In genomic region chr2:155863301-155863867, GRCm38 (mm10) we compare ENCODE assay signal across 10 mouse cellular contexts. TPM values are rescaled to one million over a fixed set of nuclear protein-coding genes. Genes with fewer than 3 reads are reported as not detected.
DNase-seq lines count a peak whose midpoint lies in the region; ATAC-seq and TF ChIP-seq lines count a peak whose summit lies in the region.
"Had no signal": no experiment of that assay in that cellular context is flagged by ENCODE, and none has a peak within 500 bp of the region (broad histone marks: within the 10 kb centered on the region; RNA-seq: fewer than 3 reads in every experiment).

No protein-coding gene starts in this region.

- no peaks in the 10 kb centered on the region for H3K4me1 ChIP-seq in midbrain, embryonic 11.5 days (ENCODE audit: control insufficient read depth, insufficient read depth, low read length)
- no peaks in the 10 kb centered on the region for H3K4me1 ChIP-seq in midbrain, embryonic 10.5 days
- H3K4me1 ChIP-seq in hindbrain, embryonic 10.5 days (replicated peaks), result 0 out of 2 replicates have a peak, but pooled peaks cover 9% of the 10 kb centered on the region
- H3K4me1 ChIP-seq in limb, embryonic 14.5 days (ENCODE audit: control insufficient read depth, insufficient read depth, low read length), result peaks cover 18% of the 10 kb centered on the region
- H3K4me1 ChIP-seq: heart, embryonic 12.5 days had no signal

- ATAC-seq in midbrain, embryonic 11.5 days (ENCODE audit: low FRiP score), result peak; percentile 52; the same call in 1 of the 2 replicates
- peak; percentile 18; the same call in 1 of the 2 replicates for ATAC-seq in limb, embryonic 14.5 days (ENCODE audit: low FRiP score, low read depth)

- TF ChIP-seq POLR2A in limb, embryonic 14.5 days (IDR thresholded peaks at IDR 0.05; ENCODE audit: borderline replicate concordance, extremely low read depth, insufficient read depth, insufficient read length), result no peak

- no peaks in the 10 kb centered on the region for H3K27me3 ChIP-seq in midbrain, embryonic 11.5 days (ENCODE audit: control insufficient read depth, insufficient read depth, low read length)
- no peaks in the 10 kb centered on the region for H3K27me3 ChIP-seq in midbrain, embryonic 10.5 days (ENCODE audit: low read depth, poor library complexity, severe bottlenecking)
- H3K27me3 ChIP-seq in hindbrain, embryonic 10.5 days (ENCODE audit: insufficient read depth, poor library complexity, severe bottlenecking), result no peaks in the 10 kb centered on the region
- no peaks in the 10 kb centered on the region for H3K27me3 ChIP-seq in limb, embryonic 14.5 days (ENCODE audit: control insufficient read depth, insufficient read depth, low read length)
- H3K27me3 ChIP-seq: heart, embryonic 12.5 days had no signal

- 68% methylated on average over 11 of the region's 11 CpGs for WGBS in midbrain, embryonic 11.5 days
- 73% methylated on average over 11 of the region's 11 CpGs for WGBS in midbrain, embryonic 10.5 days
- WGBS in hindbrain, embryonic 10.5 days, result 71% methylated on average over 11 of the region's 11 CpGs
- WGBS in limb, embryonic 14.5 days, result 29% methylated on average over 11 of the region's 11 CpGs

- DNase-seq in midbrain, embryonic 11.5 days (ENCODE audit: low spot score, missing footprints), result no peak
- no peak for DNase-seq in midbrain, embryonic 10.5 days (ENCODE audit: low spot score)
- peak; percentile 10 for DNase-seq in hindbrain, embryonic 10.5 days (ENCODE audit: low spot score)
- DNase-seq in limb, embryonic 14.5 days (ENCODE audit: low spot score), result no peak
- DNase-seq in cerebellum, adult 9-10 months, result no peak
- no peak for DNase-seq in gastrocnemius, postnatal 10 days
- DNase-seq in heart, adult 18-20 months, result no peak

- no peak overlapping the region for H3K9ac ChIP-seq in midbrain, embryonic 11.5 days (ENCODE audit: low read length)
- no peak overlapping the region for H3K9ac ChIP-seq in limb, embryonic 14.5 days (ENCODE audit: low read depth, low read length, severe bottlenecking)
- H3K9ac ChIP-seq: heart, embryonic 12.5 days had no signal

- H3K9me3 ChIP-seq in midbrain, embryonic 11.5 days (ENCODE audit: control insufficient read depth, low read length), result no peaks in the 10 kb centered on the region
- H3K9me3 ChIP-seq in midbrain, embryonic 10.5 days (replicated peaks), result no peaks in the 10 kb centered on the region
- H3K9me3 ChIP-seq in hindbrain, embryonic 10.5 days, result no peaks in the 10 kb centered on the region
- no peaks in the 10 kb centered on the region for H3K9me3 ChIP-seq in limb, embryonic 14.5 days (ENCODE audit: control insufficient read depth, low read length)
- H3K9me3 ChIP-seq: heart, embryonic 12.5 days had no signal

- H3K4me2 ChIP-seq in midbrain, embryonic 11.5 days, result no peak overlapping the region
- H3K4me2 ChIP-seq in limb, embryonic 14.5 days (replicated peaks; ENCODE audit: low read depth, low read length, severe bottlenecking), result 0 out of 2 replicates have a peak overlapping the region, but pooled peaks have one; percentile 5
- H3K4me2 ChIP-seq: heart, embryonic 12.5 days had no signal

- H3K4me3 ChIP-seq in midbrain, embryonic 11.5 days (ENCODE audit: low read depth, low read length), result no peak overlapping the region
- H3K4me3 ChIP-seq in midbrain, embryonic 10.5 days, result no peak overlapping the region
- no peak overlapping the region for H3K4me3 ChIP-seq in hindbrain, embryonic 10.5 days
- H3K4me3 ChIP-seq in limb, embryonic 14.5 days (replicated peaks; ENCODE audit: low read length), result no peak overlapping the region
- H3K4me3 ChIP-seq: heart, embryonic 12.5 days; left cerebral cortex, adult 2 months had no signal

- no peak overlapping the region; the same call in 1 of the 2 replicates for H3K27ac ChIP-seq in midbrain, embryonic 11.5 days (ENCODE audit: low read depth, low read length)
- H3K27ac ChIP-seq in midbrain, embryonic 10.5 days (replicated peaks), result no peak overlapping the region
- H3K27ac ChIP-seq in hindbrain, embryonic 10.5 days, result peak overlapping the region; percentile 35; the same call in 1 of the 2 replicates
- H3K27ac ChIP-seq in limb, embryonic 14.5 days (replicated peaks; ENCODE audit: low read depth, low read length), result 0 out of 2 replicates have a peak overlapping the region, but pooled peaks have one; percentile 16
- H3K27ac ChIP-seq: left cerebral cortex, adult 2 months had no signal

- H3K36me3 ChIP-seq in midbrain, embryonic 11.5 days (ENCODE audit: control insufficient read depth, insufficient read depth, low read length), result no peaks in the 10 kb centered on the region
- peaks cover 22% of the 10 kb centered on the region for H3K36me3 ChIP-seq in midbrain, embryonic 10.5 days
- H3K36me3 ChIP-seq in hindbrain, embryonic 10.5 days, result peaks cover 32% of the 10 kb centered on the region
- H3K36me3 ChIP-seq in limb, embryonic 14.5 days (ENCODE audit: control insufficient read depth, insufficient read depth, low read length), result peaks cover 4% of the 10 kb centered on the region; the same call in 1 of the 2 replicates

RNA-seq across cellular contexts. Expression of gene Fam83c, which starts 28.7 kb away (rescaled TPM):
- 0.14 and 0.25 TPM in 2 replicates for polyA plus RNA-seq in midbrain, embryonic 11.5 days (2014; fragmentation: Nextera tagmentation; extraction: Ambion mirVana)
- 0.16 and 0.50 TPM in 2 replicates for polyA plus RNA-seq in midbrain, embryonic 10.5 days (2016; fragmentation: Nextera tagmentation; extraction: Ambion mirVana)
- 0.24 and 0.44 TPM in 2 replicates for polyA plus RNA-seq in hindbrain, embryonic 10.5 days (2016; fragmentation: Nextera tagmentation; extraction: Ambion mirVana)
- polyA plus RNA-seq in limb, embryonic 14.5 days (2012; rRNA removed), result 1.5 and 2.0 TPM in 2 replicates
- 1.4 and 2.1 TPM in 2 replicates for polyA plus RNA-seq in limb, embryonic 14.5 days (2014; fragmentation: Nextera tagmentation; extraction: Ambion mirVana)
- total RNA-seq in gastrocnemius, postnatal 10 days (2021), result not detected
- total RNA-seq in heart, adult 18-20 months (2021), result not detected
- total RNA-seq: left cerebral cortex, adult 2 months had no signal
- polyA plus RNA-seq: frontal cortex, adult 2 months had no signal

RNA-seq across cellular contexts. Expression of gene Eif6, which starts 36.7 kb away (rescaled TPM):
- 188 TPM in 2 replicates for polyA plus RNA-seq in midbrain, embryonic 11.5 days (2014; fragmentation: Nextera tagmentation; extraction: Ambion mirVana)
- 227 and 257 TPM in 2 replicates for polyA plus RNA-seq in midbrain, embryonic 10.5 days (2016; fragmentation: Nextera tagmentation; extraction: Ambion mirVana)
- polyA plus RNA-seq in hindbrain, embryonic 10.5 days (2016; fragmentation: Nextera tagmentation; extraction: Ambion mirVana), result 247 and 261 TPM in 2 replicates
- polyA plus RNA-seq in limb, embryonic 14.5 days (2012; rRNA removed), result 95.8 and 98.7 TPM in 2 replicates
- polyA plus RNA-seq in limb, embryonic 14.5 days (2014; fragmentation: Nextera tagmentation; extraction: Ambion mirVana), result 170 and 174 TPM in 2 replicates
- 10 to 100 TPM; 58.0 to 63.8 TPM for total RNA-seq in gastrocnemius, postnatal 10 days (2021)
- 10 to 100 TPM; 59.2 to 65.6 TPM for total RNA-seq in heart, adult 18-20 months (2021)

RNA-seq across cellular contexts. Expression of gene BC029722, which starts 44.2 kb away (rescaled TPM):
- 7.9 and 8.0 TPM in 2 replicates for polyA plus RNA-seq in midbrain, embryonic 11.5 days (2014; fragmentation: Nextera tagmentation; extraction: Ambion mirVana)
- polyA plus RNA-seq in midbrain, embryonic 10.5 days (2016; fragmentation: Nextera tagmentation; extraction: Ambion mirVana), result 6.8 and 10.5 TPM in 2 replicates
- 8.4 and 16.0 TPM in 2 replicates for polyA plus RNA-seq in hindbrain, embryonic 10.5 days (2016; fragmentation: Nextera tagmentation; extraction: Ambion mirVana)
- polyA plus RNA-seq in limb, embryonic 14.5 days (2012; rRNA removed), result 20.6 and 22.2 TPM in 2 replicates
- 12.1 and 14.1 TPM in 2 replicates for polyA plus RNA-seq in limb, embryonic 14.5 days (2014; fragmentation: Nextera tagmentation; extraction: Ambion mirVana)
- total RNA-seq in gastrocnemius, postnatal 10 days (2021), result 10 to 100 TPM; 14.3 to 16.9 TPM
- total RNA-seq in heart, adult 18-20 months (2021), result 10 to 100 TPM; 31.4 to 34.4 TPM

Comparison
In these comparisons a context has a peak if more than half of its experiments do, and no peak if none do; other contexts are left out.
1. H3K27ac ChIP-seq: peak in hindbrain, embryonic 10.5 days (single experiment) and limb, embryonic 14.5 days (single experiment); none in midbrain, embryonic 11.5 days (single experiment) and midbrain, embryonic 10.5 days (single experiment).